Comparison of ENCODE assay signal across 13 mouse cellular contexts in genomic region chr6:129876549-129876948, GRCm38 (mm10). TPM values are rescaled to one million over a fixed set of nuclear protein-coding genes. Genes with fewer than 3 reads are reported as not detected.
"Had no signal": no experiment of that assay in that cellular context is flagged by ENCODE, and none has a peak within 500 bp of the region (broad histone marks: within the 10 kb centered on the region; RNA-seq: fewer than 3 reads in every experiment).

Klra17 (minus strand) TSS chr6:129876672.

- ATAC-seq: liver, postnatal 0 days had no signal

- DNase-seq: kidney, postnatal 10 days; liver, embryonic 13.5 days; liver, postnatal 0 days; lung, postnatal 14 days; midbrain, embryonic 14.5 days; retina, postnatal 1 day; right cerebral cortex, postnatal 4 days; spleen, adult 18-20 months; thymus, postnatal 36 days had no signal

RNA-seq across cellular contexts. Expression of gene Klra17, which starts in this region (rescaled TPM):
- total RNA-seq: layer of hippocampus, adult 8-10 months; layer of hippocampus, postnatal 25 days; left cerebral cortex, adult 2 months; left cerebral cortex, postnatal 14 days had no signal
